Mouse (Mus musculus) 3T3-L1 (cell line): Measurements from ENCODE around the gene Nomo1.

Experiments used
- DNase-seq: peaks from one replicate; pipeline ENCODE4 v3.0.0-alpha.2; 2015; ENCODE audit warnings: low read depth, low spot score

The Nomo1 gene

DNA sequence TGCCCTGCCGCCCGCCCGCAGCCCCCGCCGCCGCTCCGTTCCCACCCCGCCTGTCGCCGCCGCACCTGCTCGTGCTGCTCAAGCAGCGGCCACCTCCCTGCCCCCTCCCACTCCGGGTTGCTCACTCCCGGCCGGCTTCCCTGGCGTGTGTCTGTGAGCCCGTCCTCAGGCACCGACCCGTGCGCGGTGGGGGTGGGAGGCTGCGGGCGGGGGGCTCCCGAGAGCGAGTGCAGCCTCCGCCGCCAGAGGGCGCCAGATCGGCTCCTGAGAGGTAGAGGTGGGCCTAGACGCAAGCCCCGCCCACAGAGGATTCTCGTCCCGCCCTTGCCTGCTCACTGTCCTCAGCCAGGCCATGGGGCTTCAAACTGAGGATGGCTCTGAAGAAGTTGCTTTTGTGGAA lies 67.1 kb downstream of the Nomo1 start, which contains the start of gene Kcnj11:
TSS of gene Kcnj11 (minus strand) at position 202 of the 400 bp plus-strand sequence.
- DNase-seq, result peak; percentile 25

- no peak for DNase-seq
Observed at GRCm38 (mm10) chr7:46103075-46103591, 69.6 kb downstream of the Nomo1 start.

DNA sequence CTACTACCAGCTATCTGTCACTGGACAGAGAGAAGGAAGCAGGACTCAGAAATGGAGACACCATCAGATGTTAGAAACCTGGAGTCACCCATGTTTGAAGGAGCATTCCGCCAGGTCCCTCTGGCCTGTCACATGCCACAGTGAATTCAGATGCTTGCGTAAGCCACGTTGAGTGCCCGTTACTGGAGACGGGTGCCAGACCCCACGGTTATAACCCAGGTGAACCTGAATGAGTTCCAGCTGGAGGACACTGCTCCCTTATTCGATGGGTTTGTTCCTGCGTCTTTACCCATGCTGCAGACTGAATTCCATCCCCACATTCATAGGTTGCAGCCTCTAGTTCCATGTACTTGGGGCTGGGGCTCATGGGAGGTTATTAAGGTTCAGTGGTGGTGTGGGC lies 70.3 kb downstream of the Nomo1 start:
- DNase-seq, result no peak

- no peak for DNase-seq
Observed at GRCm38 (mm10) chr7:46104256-46104915, 70.9 kb downstream of the Nomo1 start.

GRCm38 (mm10) chr7:46105484-46105883 lies 72.0 kb downstream of the Nomo1 start:
- DNase-seq, result no peak

- DNase-seq, result no peak
Observed at GRCm38 (mm10) chr7:46110079-46110478, 76.6 kb downstream of the Nomo1 start.

GRCm38 (mm10) chr7:46111212-46111817 lies 77.8 kb downstream of the Nomo1 start:
- no peak for DNase-seq

- no peak for DNase-seq
Observed at GRCm38 (mm10) chr7:46111938-46112337, 78.4 kb downstream of the Nomo1 start.

GRCm38 (mm10) chr7:46113435-46113834 lies 79.9 kb downstream of the Nomo1 start:
- DNase-seq, result no peak

GRCm38 (mm10) chr7:46116118-46116581 lies 82.7 kb downstream of the Nomo1 start:
- DNase-seq, result no peak

- no peak for DNase-seq
Observed at GRCm38 (mm10) chr7:46117035-46117434, 83.5 kb downstream of the Nomo1 start.

- DNase-seq, result peak; percentile 3
Observed at GRCm38 (mm10) chr7:46122964-46123363, 89.5 kb downstream of the Nomo1 start.

DNA sequence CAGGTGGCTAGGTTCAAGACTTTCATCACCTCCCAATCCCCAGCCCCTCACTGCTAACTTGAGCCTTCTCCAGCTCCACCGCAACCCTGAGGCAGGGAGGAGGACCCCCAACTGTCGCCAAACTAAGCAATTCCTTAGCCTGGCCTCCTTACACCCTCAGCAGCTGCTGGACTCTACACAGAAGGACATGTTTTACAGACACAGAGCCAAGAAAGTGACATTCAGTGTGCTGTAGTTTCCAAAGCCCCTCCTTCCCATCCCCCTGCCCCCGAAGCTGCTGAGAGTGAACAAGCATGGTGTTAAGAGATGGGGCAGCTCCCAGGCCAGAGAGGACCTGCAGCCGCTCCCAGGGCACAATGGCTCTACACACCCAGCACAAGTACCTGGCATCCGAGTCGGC lies 91.0 kb downstream of the Nomo1 start:
- no peak for DNase-seq

DNA sequence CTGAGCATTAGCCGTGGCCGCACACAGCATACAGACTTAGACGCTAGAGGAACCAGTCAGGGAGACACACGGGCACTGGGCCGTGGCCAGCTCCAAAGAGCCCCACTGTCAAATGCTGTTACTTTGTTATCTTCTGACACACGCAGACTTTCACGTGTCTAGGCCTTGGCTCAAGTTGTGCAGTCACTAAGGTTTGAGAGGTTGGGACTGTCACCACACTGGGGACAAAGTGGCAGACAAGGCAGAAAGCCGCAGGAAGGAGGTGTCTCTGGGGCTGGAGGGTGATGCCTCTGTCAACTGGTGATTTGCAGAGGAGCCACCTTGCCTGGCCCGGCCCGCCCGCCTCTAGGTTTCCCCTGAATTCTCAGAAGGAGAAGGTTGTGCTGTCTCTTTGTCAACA lies 91.8 kb downstream of the Nomo1 start:
- DNase-seq, result no peak

DNA sequence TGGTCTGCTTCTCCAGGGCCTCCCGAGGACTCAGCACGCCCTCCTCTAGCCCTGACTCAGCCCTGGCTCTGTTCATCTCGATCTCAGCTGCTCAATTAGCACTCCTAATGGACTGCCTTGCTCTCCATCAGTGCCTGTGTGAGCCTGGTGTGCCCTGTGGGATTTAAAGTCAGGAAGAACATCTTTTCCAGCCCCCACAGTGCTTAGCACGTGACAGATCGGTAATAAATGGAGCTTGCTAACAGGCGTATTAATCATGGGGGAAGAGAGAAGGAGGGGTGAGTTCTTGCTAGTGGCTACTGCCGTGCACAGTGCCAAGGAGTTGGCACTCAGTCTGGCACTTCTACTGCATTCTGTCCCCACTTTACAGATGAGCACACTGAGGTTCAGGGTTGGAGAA lies 94.7 kb downstream of the Nomo1 start:
- DNase-seq, result no peak

DNA sequence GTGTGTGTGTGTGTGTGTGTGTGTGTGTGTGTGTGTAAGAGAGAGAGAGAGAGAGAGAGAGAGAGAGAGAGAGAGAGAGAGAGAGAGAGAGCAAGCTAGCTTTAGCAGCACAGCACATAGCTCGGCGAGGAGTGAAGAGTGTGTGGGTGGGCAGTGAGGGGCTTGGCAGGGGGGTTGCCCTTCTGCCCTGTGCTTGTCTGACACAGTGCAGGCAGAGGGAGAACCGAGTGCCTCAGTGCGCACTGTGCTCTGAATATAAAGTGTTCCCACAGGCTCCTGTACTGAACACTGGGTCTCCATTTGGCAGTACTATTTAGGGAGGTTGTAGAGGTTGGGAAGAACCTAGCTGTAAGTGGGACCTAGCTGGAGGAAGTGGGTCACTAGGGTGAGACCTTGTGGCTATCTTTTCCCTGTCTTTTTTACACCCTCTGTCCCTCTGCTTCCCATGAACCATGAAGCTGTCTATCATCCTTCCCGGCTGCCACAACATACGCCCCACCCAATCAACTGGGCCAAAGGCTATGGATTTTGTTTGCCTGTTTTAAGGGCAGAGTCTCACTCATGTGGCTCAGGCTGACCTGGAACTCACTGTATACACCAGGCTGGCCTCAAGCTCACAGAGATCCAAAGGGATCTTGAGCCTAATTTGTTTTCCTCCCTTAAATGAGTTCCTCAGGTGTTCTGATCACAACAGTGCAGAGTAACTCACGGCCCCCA lies 96.1 kb downstream of the Nomo1 start:
- no peak for DNase-seq

DNA sequence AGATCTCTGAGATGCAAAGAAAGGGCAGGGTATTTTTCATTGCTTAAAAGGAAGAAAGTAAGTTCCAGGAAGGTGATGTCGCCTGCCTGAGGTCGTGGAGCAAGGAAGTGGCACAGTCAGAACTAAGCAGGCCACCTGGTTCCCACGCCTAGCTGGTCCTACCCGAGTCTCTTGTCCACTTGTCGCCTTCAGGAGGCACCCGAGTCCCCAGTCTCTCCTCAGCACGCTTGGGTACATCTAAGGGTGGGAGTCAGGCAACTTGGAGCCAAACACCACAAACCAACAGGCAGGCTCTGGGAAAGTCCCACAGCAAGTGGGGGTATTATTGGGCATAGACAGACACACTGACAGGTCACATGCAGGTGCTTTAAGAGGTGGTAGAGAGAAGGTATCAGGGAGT lies 97.2 kb downstream of the Nomo1 start:
- DNase-seq, result peak; percentile 44

DNA sequence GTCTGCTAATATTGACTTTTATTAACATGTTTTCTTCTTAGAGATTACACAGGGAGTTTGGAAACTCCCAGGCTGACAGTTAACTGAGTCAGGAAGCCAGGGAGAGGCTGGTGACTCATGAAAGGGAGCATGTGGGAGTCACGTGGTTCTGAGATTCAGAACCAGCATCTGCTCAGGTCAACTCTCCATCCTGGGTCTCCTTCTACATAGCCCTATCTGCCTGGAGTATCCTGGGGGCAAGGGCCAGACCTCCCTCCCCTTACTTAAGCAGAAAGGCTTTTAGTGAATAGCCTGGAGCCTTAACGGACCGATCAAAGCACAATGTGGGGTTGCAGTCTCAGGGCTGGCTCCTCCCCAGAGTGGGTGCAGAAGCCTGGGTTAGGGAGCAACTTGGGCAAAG lies 97.8 kb downstream of the Nomo1 start:
- DNase-seq, result peak; percentile 84

DNA sequence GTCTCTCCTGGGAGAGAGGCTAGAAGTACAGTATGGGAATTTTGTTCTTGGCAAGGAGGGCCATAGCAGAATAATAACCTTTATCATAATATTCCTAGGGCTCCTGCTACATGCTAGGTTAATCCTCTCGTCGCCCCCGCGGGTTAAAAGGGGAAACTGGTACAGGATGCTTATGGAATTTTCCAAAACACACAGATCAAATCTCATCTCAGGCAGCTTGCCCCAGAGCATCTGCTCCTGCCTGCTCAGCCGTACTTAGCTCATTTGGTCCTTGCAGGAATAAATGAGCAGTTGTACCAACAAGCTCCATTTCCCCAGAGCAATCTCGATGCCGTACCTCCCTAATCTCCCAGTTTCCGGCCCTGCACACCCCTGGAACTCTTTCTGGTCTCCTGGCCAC lies 98.3 kb downstream of the Nomo1 start:
- DNase-seq, result no peak

GRCm38 (mm10) chr7:46132229-46132628 lies 98.7 kb downstream of the Nomo1 start:
- no peak for DNase-seq
